Mouse (Mus musculus) forebrain, embryonic 11.5 days (tissue): ENCODE measurements at regions not wholly inside any gene's neighbourhood (a gene's known extent, or its start where the extent isn't known, plus 50 kb on each side); places are given as distances from the start of the nearest gene placed in this dataset.

Experiments
- ATAC-seq: fragments of 200-750 bp; cut with Nextera tagmentation; replicated peaks from 2 replicates; pipeline ENCODE4 v1.8.0; 2017; ENCODE audit warnings: moderate TSS enrichment; ENCODE audit not compliant: low FRiP score
- DNase-seq: peaks from one replicate; pipeline ENCODE4 v3.0.0-alpha.2; 2017; ENCODE audit warnings: low spot score
- H3K27ac ChIP-seq: fragments of 300-500 bp; sonication (generic); 2 replicates; pipeline ENCODE4 v1.5.1; 2014; ENCODE audit warnings: low read depth, low read length
- H3K27me3 ChIP-seq: fragments of 300-500 bp; sonication (generic); 2 replicates; pipeline ENCODE4 v1.6.1; 2014; ENCODE audit warnings: mild to moderate bottlenecking, low read length, mixed read lengths; ENCODE audit not compliant: control insufficient read depth, insufficient read depth
- H3K36me3 ChIP-seq: fragments of 300-500 bp; sonication (generic); 2 replicates; pipeline ENCODE4 v1.6.1; 2014; ENCODE audit warnings: mild to moderate bottlenecking, low read length, moderate library complexity, mixed read lengths; ENCODE audit not compliant: control insufficient read depth, insufficient read depth
- H3K4me1 ChIP-seq: fragments of 300-500 bp; sonication (generic); replicated peaks from 2 replicates; pipeline ENCODE4 v1.6.1; 2014; ENCODE audit warnings: low read length, mixed read lengths; ENCODE audit not compliant: control insufficient read depth, insufficient read depth
- H3K4me2 ChIP-seq: fragments of 300-500 bp; sonication (generic); 2 replicates; pipeline ENCODE4 v1.6.1; 2014; ENCODE audit warnings: low read depth, mild to moderate bottlenecking, low read length, moderate library complexity, mixed read lengths; ENCODE audit not compliant: severe bottlenecking
- H3K4me3 ChIP-seq: fragments of 300-500 bp; sonication (generic); 2 replicates; pipeline ENCODE4 v1.5.1; 2014; ENCODE audit warnings: low read depth, low read length
- H3K9ac ChIP-seq: fragments of 300-500 bp; sonication (generic); 2 replicates; pipeline ENCODE4 v1.6.1; 2014; ENCODE audit warnings: low read length
- H3K9me3 ChIP-seq: fragments of 300-500 bp; sonication (generic); 2 replicates; pipeline ENCODE4 v1.6.1; 2016; ENCODE audit warnings: low read length, mixed read lengths; ENCODE audit not compliant: control insufficient read depth
- WGBS: fragments of 180-500 bp; shearing (Covaris S2); extraction: QIAGEN DNeasy Blood & Tissue Kit; methylation state at CpG from one replicate; pipeline ENCODE4 v1.1.7; 2014; 5-methylcytosine and 5-hydroxymethylcytosine counted together

DNA sequence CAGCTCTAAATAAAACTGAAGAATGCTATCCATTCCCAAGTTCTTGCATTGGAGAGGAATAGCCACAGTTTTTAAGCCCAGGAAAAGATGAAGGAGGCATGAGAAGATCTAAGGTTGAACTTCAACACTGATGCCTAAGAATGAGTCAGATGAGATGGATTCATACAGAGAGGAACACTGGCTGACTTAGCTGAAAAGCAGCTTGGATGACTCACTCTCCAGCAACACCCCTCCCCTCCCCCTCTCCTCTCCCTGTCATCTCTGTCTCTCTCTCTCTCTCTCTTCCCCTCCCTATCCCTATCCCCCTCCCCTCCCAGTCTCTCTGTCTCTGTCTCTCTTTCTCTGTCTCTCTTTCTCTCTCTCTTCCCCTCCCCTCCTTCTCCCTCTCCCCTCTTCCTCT lies 186.4 kb upstream of the Id4 start:
- H3K36me3 ChIP-seq, result no peaks in the 10 kb centered on the region
- no peak for DNase-seq
- H3K27ac ChIP-seq, result no peak overlapping the region
- no peak overlapping the region for H3K9ac ChIP-seq
- no peak overlapping the region for H3K4me3 ChIP-seq
- no peak for ATAC-seq
- H3K4me1 ChIP-seq, result no peaks in the 10 kb centered on the region; the same call in 1 of the 2 replicates
- no peaks in the 10 kb centered on the region for H3K9me3 ChIP-seq
- no peak overlapping the region for H3K4me2 ChIP-seq
- no peaks in the 10 kb centered on the region for H3K27me3 ChIP-seq

DNA sequence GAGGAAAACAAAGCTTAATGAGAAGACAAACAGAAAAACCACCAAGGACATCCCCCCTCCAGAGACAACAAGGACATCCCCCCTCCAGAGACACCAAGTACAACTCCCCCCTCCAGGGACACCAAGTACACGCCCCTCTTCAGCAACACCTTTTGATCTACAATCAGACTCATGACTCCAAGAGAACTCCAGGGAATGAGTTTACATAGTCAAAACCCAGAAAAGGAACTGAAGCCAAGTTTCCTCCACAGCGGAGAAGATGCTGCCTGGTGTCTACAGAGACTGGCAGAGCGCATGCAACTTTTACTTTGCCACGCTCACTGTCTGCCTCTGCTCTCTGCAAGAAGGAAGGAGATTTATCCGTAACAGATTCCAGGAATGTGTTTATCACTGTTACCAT lies 185.7 kb upstream of the Id4 start:
- H3K36me3 ChIP-seq, result no peaks in the 10 kb centered on the region
- ATAC-seq, result no peak

DNA sequence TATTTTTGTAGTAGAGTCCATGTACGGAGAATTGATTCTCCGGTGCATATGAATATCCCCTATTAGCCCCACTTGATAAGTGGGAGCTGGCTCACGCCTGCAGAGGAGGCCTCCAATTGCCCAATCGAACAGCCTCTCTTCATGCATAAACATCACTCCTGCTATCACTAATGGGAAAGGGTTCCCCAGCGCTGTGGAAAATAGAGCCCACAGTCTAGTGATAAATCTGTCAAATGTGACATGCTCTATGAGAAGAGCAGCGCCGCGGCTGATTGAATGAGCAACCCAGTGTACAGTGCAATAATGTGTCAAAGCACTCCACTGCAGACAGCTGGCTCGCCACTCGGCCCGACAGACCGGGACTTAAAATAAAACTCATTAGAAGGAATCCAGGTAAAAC lies 182.8 kb upstream of the Id4 start:
- WGBS, result 68% methylated on average over 12 of the region's 12 CpGs
- H3K27ac ChIP-seq, result no peak overlapping the region

More for the DNA sequence above, 185.7 kb upstream of the Id4 start:
- Histone ChIP-seq H3K4me2 (no peak overlapping the region), H3K4me3 (no peak overlapping the region), H3K27me3 (no peaks in the 10 kb centered on the region), H3K27ac (no peak overlapping the region), H3K9ac (no peak overlapping the region), H3K9me3 (no peaks in the 10 kb centered on the region), H3K4me1 (no peaks in the 10 kb centered on the region; the same call in 1 of the 2 replicates)
- no peak for DNase-seq
- 91% methylated on average over 5 of the region's 5 CpGs for WGBS

DNA sequence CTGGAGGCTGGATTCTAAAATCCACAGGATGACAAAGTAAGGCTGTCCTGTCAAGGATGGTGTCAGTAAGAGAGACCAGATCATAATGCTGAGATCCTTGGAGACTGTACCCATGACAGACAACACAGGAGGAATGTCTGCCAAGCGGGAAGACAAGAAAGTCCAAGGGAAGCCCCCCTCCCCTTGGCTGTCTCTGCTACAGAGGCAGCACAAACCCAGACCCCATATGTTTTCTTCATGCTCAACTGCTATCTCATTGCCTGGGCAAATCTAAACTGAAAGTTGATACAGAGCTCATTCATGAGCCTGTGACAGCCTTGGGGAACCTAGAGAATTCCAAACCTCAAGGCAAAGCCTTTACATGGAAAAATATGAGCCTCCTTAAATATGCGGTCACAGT lies 177.7 kb upstream of the Id4 start:
- Histone ChIP-seq H3K4me3 (no peak overlapping the region), H3K4me1 (no peaks in the 10 kb centered on the region), H3K27ac (no peak overlapping the region), H3K27me3 (no peaks in the 10 kb centered on the region), H3K4me2 (no peak overlapping the region), H3K9ac (no peak overlapping the region), H3K36me3 (no peaks in the 10 kb centered on the region), H3K9me3 (no peaks in the 10 kb centered on the region; the same call in 1 of the 2 replicates)
- no peak for ATAC-seq
- 91% methylated on average over 2 of the region's 2 CpGs for WGBS
- no peak for DNase-seq

More for the DNA sequence above, 182.8 kb upstream of the Id4 start:
- Histone ChIP-seq H3K4me1 (no peaks in the 10 kb centered on the region; the same call in 1 of the 2 replicates), H3K4me3 (no peak overlapping the region), H3K27me3 (no peaks in the 10 kb centered on the region), H3K36me3 (no peaks in the 10 kb centered on the region), H3K4me2 (no peak overlapping the region), H3K9ac (no peak overlapping the region), H3K9me3 (no peaks in the 10 kb centered on the region)
- ATAC-seq, result peak; percentile 53; the same call in 1 of the 2 replicates
- DNase-seq, result no peak

DNA sequence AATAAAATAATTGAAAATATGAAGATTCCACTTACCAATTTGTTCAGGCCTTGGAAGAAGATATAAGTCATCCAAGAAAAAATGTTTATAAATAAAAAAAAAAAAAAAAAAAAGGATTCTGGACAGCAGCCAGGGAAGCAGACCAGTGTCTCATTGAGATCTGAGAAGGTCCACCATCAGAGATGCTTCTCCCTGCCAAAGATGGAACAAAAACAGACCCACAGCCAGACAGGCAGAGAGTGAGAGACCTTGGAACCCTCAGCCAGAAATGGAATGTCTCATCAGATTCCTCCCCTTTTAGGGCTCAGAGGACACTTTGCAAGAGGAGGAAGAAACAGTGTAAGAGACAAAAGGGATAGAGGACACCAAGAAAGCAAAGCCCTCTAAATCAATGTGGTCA lies 177.2 kb upstream of the Id4 start:
- no peaks in the 10 kb centered on the region for H3K36me3 ChIP-seq
- no peak for DNase-seq
- ATAC-seq, result no peak
- H3K4me2 ChIP-seq, result no peak overlapping the region
- no peak overlapping the region for H3K4me3 ChIP-seq
- no peak overlapping the region for H3K9ac ChIP-seq
- no peak overlapping the region for H3K27ac ChIP-seq
- no peaks in the 10 kb centered on the region for H3K27me3 ChIP-seq
- H3K4me1 ChIP-seq, result no peaks in the 10 kb centered on the region
- no peaks in the 10 kb centered on the region; the same call in 1 of the 2 replicates for H3K9me3 ChIP-seq

DNA sequence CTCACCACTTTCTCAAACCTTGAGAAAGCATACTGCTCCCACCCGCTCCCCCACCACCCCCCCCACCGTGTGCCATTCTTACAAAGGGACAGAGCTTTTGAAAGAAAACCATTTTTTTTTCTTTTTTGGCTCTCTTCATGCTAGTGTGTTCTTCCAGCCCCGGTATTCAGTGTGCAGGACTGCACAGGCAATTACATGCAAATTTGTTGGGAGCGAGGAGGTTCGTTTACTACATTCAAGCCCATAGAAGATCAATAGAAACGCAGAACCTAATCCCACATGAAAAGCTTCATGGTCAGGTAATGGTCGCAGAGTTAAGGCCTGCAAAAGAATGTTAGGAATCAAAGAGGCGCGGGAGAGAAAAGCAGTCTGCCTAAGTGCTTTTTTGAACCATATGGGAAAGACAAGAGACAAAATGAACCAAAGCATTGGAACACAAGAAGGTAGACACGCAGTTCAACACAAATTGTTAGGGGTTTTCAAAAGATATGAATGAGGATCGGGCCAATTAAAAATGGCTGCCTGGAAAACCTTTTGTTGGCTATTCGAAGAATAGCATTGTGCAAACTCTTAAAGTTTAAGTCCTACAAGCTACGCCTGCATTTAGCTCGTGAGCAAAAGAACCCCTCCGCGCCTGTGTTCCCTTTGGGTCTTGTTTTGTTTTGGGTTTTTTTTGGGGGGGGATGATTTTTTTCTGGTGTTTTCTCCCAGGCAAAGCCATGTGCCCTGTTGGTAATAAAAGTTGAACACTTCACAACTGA lies 166.6 kb upstream of the Id4 start:
- ATAC-seq (peak; percentile 87), DNase-seq (peak; percentile 70)
- H3K27me3 ChIP-seq, result no peaks in the 10 kb centered on the region
- H3K4me1 ChIP-seq, result peaks cover 4% of the 10 kb centered on the region; the same call in 1 of the 2 replicates
- no peak overlapping the region for H3K9ac ChIP-seq
- H3K36me3 ChIP-seq, result no peaks in the 10 kb centered on the region
- H3K27ac ChIP-seq, result peak overlapping the region; percentile 88
- no peaks in the 10 kb centered on the region for H3K9me3 ChIP-seq
- H3K4me3 ChIP-seq, result no peak overlapping the region
- H3K4me2 ChIP-seq, result peak overlapping the region; percentile 30; the same call in 1 of the 2 replicates
- WGBS, result 21% methylated on average over 16 of the region's 16 CpGs

DNA sequence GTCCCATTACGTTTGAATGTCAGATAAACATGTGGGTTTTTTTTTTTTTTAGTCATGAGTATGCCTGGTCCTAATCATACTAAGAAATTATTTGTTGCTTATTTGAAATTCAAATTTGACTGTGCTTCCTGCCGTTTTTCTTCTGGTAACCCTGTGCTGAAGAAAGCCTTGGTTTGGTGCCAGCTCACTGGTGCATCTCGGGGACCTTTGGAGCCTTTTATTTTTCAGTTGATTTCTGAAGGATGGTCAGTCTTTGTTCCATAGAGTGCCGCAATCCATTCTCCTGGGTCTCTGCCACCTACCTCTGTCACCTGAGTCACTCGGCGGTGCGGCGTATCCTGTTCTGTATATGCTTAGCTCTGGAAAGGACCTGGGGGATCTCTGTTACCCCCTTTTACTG lies 158.9 kb upstream of the Id4 start:
- Histone ChIP-seq H3K9ac (no peak overlapping the region), H3K9me3 (no peaks in the 10 kb centered on the region), H3K4me3 (no peak overlapping the region), H3K27me3 (no peaks in the 10 kb centered on the region), H3K4me1 (peaks cover 6% of the 10 kb centered on the region), H3K36me3 (no peaks in the 10 kb centered on the region), H3K4me2 (no peak overlapping the region), H3K27ac (peak overlapping the region; percentile 63; the same call in 1 of the 2 replicates)
- ATAC-seq (no peak), DNase-seq (no peak)
- 71% methylated on average over 8 of the region's 8 CpGs for WGBS

DNA sequence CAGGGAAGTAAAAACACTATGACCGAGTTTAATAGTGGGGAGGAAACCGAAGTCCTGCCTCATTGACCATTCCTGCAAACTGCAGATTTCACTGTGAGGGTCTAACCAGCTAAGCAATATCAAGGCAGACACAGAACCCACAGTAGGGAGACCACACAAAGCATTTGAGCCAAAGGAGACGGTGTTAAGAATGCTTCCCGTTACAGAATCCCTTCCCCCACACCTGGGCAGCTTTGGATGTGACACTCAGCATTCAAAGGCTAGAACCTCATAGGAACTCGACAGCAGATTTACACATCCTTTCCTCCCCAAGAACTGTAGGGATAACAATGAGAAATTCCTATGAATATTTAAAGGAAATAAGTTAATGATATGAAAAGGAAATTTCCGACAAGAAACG lies 158.5 kb upstream of the Id4 start:
- 0 out of 2 replicates have a peak, but pooled peaks have one; percentile 46 for ATAC-seq
- H3K9me3 ChIP-seq, result no peaks in the 10 kb centered on the region
- DNase-seq, result no peak
- H3K4me3 ChIP-seq, result no peak overlapping the region
- no peak overlapping the region for H3K9ac ChIP-seq
- no peaks in the 10 kb centered on the region for H3K36me3 ChIP-seq
- no peaks in the 10 kb centered on the region for H3K27me3 ChIP-seq
- WGBS, result 42% methylated on average over 7 of the region's 7 CpGs
- H3K4me1 ChIP-seq, result peaks cover 6% of the 10 kb centered on the region
- H3K27ac ChIP-seq, result peak overlapping the region; percentile 63; the same call in 1 of the 2 replicates
- no peak overlapping the region for H3K4me2 ChIP-seq

DNA sequence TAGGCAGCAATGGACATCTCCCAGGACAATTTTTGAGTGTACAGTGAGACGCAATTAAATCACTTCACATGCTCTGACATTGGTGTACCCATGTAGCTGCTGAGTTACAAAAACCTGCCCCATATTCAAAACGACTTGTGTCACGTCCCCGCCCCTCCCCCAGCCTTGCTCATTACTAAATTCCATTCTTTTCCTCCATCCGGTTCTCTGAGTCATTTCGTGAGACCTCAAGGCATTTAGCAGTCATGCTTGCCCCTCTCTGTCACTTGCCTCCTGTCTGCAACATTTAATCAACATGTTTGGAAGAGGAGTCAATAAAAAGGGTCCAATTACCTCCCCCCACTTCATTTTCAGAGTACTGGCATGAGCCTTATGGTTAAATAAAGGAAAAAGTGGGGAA lies 156.3 kb upstream of the Id4 start:
- Histone ChIP-seq H3K27ac (no peak overlapping the region), H3K9me3 (no peaks in the 10 kb centered on the region), H3K4me3 (no peak overlapping the region), H3K4me2 (no peak overlapping the region), H3K36me3 (no peaks in the 10 kb centered on the region), H3K27me3 (no peaks in the 10 kb centered on the region), H3K9ac (no peak overlapping the region), H3K4me1 (peaks cover 6% of the 10 kb centered on the region)
- no peak for ATAC-seq
- 57% methylated on average over 6 of the region's 6 CpGs for WGBS
- DNase-seq, result no peak
